Mouse (Mus musculus): ENCODE measurements around the gene Wdr92. TPM values are rescaled to one million over a fixed set of nuclear protein-coding genes. Genes with fewer than 3 reads are reported as not detected.
A peak's percentile ranks its signal among the peaks of the same experiment; 100 is the strongest.

Gene Wdr92
- polyA plus RNA-seq, 1 experiment from 2014 or later: 11.7 TPM

- Histone ChIP-seq H3K9me3 (ENCODE audit: control insufficient read depth) (no peaks in the 10 kb centered on the region), H3K27ac (ENCODE audit: low read depth, low read length) (peak overlapping the region; percentile 92; the same call in 1 of the 2 replicates), H3K4me1 (replicated peaks; ENCODE audit: control insufficient read depth, insufficient read depth, low read length) (0 out of 2 replicates have a peak, but pooled peaks cover 4% of the 10 kb centered on the region), H3K36me3 (ENCODE audit: control insufficient read depth, insufficient read depth) (no peaks in the 10 kb centered on the region), H3K4me2 (replicated peaks; ENCODE audit: low read depth) (peak overlapping the region; percentile 76), H3K4me3 (ENCODE audit: low read depth, low read length) (peak overlapping the region; percentile 96), H3K9ac (ENCODE audit: low read depth, low read length) (0 out of 2 replicates have a peak overlapping the region, but pooled peaks have one; percentile 89), H3K27me3 (replicated peaks; ENCODE audit: control insufficient read depth, insufficient read depth, low read length) (no peaks in the 10 kb centered on the region)
- 53% methylated on average over 8 of the region's 8 CpGs for WGBS
- TF ChIP-seq CTCF (IDR thresholded peaks at IDR 0.05; ENCODE audit: low read depth): no peak
- peak; percentile 61; the same call in 1 of the 2 replicates for ATAC-seq
These were observed 75.0 kb downstream of the Wdr92 start for GRCm38 (mm10) chr11:17256813-17257365.

DNA sequence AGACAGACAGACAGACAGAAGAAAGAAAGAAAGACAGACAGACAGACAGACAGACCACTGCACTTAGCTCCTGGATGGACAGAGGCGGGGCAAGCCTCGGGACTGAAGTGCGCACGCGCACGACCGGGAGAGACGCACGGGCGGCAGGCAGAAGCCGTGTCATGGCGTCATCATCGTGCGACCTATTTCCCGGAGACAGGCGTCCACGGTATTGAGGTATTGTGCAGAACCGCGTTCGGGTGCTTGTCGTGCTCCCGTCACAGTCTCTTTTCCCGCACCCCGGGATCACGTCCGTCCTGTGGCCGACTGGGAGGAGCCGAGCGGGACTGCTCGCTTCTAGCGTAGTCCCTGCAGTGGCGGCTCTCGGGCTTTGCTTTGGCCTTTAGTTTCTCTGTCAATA, 75.5 kb downstream of the Wdr92 start, which contains the start of gene C1d:
C1d (plus strand) TSS at position 137 of the 400 bp plus-strand sequence.
- no peak for TF ChIP-seq CTCF (IDR thresholded peaks at IDR 0.05; ENCODE audit: low read depth)
- H3K27ac ChIP-seq (ENCODE audit: low read depth, low read length): peak within 1 kb of the TSS; percentile 92
- peak within 1 kb of the TSS; percentile 76 for H3K4me2 ChIP-seq (replicated peaks; ENCODE audit: low read depth)
- peak; percentile 95 for ATAC-seq
- WGBS: 0% methylated on average over 33 of the region's 33 CpGs
- no peaks in the 10 kb centered on the region for H3K27me3 ChIP-seq (replicated peaks; ENCODE audit: control insufficient read depth, insufficient read depth, low read length)
- no peaks in the 10 kb centered on the region for H3K36me3 ChIP-seq (ENCODE audit: control insufficient read depth, insufficient read depth)
- peak within 1 kb of the TSS; percentile 96 for H3K4me3 ChIP-seq (ENCODE audit: low read depth, low read length)
- H3K9me3 ChIP-seq (ENCODE audit: control insufficient read depth): no peaks in the 10 kb centered on the region
- peak within 1 kb of the TSS; percentile 89 for H3K9ac ChIP-seq (ENCODE audit: low read depth, low read length)
- H3K4me1 ChIP-seq (replicated peaks; ENCODE audit: control insufficient read depth, insufficient read depth, low read length): 0 out of 2 replicates have a peak, but pooled peaks cover 4% of the 10 kb centered on the region

- H3K27ac ChIP-seq (ENCODE audit: low read depth, low read length): peak overlapping the region; percentile 92
- H3K4me1 ChIP-seq (replicated peaks; ENCODE audit: control insufficient read depth, insufficient read depth, low read length): 0 out of 2 replicates have a peak, but pooled peaks cover 4% of the 10 kb centered on the region
- peak overlapping the region; percentile 89 for H3K9ac ChIP-seq (ENCODE audit: low read depth, low read length)
- H3K9me3 ChIP-seq (ENCODE audit: control insufficient read depth): no peaks in the 10 kb centered on the region
- H3K27me3 ChIP-seq (replicated peaks; ENCODE audit: control insufficient read depth, insufficient read depth, low read length): no peaks in the 10 kb centered on the region
- WGBS: under 1% methylated on average over 17 of the region's 17 CpGs
- H3K4me2 ChIP-seq (replicated peaks; ENCODE audit: low read depth): peak overlapping the region; percentile 76
- peak; percentile 29; the same call in 1 of the 2 replicates for ATAC-seq
- TF ChIP-seq CTCF (IDR thresholded peaks at IDR 0.05; ENCODE audit: low read depth): no peak
- no peaks in the 10 kb centered on the region for H3K36me3 ChIP-seq (ENCODE audit: control insufficient read depth, insufficient read depth)
- H3K4me3 ChIP-seq (ENCODE audit: low read depth, low read length): peak overlapping the region; percentile 96
These were observed 76.0 kb downstream of the Wdr92 start for GRCm38 (mm10) chr11:17257861-17258260.

- no peaks in the 10 kb centered on the region for H3K4me1 ChIP-seq (replicated peaks; ENCODE audit: control insufficient read depth, insufficient read depth, low read length)
- no peak for TF ChIP-seq CTCF (IDR thresholded peaks at IDR 0.05; ENCODE audit: low read depth)
- H3K9ac ChIP-seq (ENCODE audit: low read depth, low read length): no peak overlapping the region
- H3K36me3 ChIP-seq (ENCODE audit: control insufficient read depth, insufficient read depth): peaks cover 11% of the 10 kb centered on the region
- no peak overlapping the region for H3K27ac ChIP-seq (ENCODE audit: low read depth, low read length)
- no peaks in the 10 kb centered on the region for H3K27me3 ChIP-seq (replicated peaks; ENCODE audit: control insufficient read depth, insufficient read depth, low read length)
- no peaks in the 10 kb centered on the region for H3K9me3 ChIP-seq (ENCODE audit: control insufficient read depth)
- no peak for ATAC-seq
- 85% methylated on average over 4 of the region's 4 CpGs for WGBS
- no peak overlapping the region for H3K4me2 ChIP-seq (replicated peaks; ENCODE audit: low read depth)
- H3K4me3 ChIP-seq (ENCODE audit: low read depth, low read length): no peak overlapping the region
These were observed 85.3 kb downstream of the Wdr92 start for GRCm38 (mm10) chr11:17267176-17267575.

- no peaks in the 10 kb centered on the region for H3K4me1 ChIP-seq (replicated peaks; ENCODE audit: control insufficient read depth, insufficient read depth, low read length)
- ATAC-seq: no peak
- no peak for TF ChIP-seq CTCF (IDR thresholded peaks at IDR 0.05; ENCODE audit: low read depth)
- H3K9me3 ChIP-seq (ENCODE audit: control insufficient read depth): no peaks in the 10 kb centered on the region
- H3K4me2 ChIP-seq (replicated peaks; ENCODE audit: low read depth): no peak overlapping the region
- H3K27ac ChIP-seq (ENCODE audit: low read depth, low read length): no peak overlapping the region
- peaks cover 11% of the 10 kb centered on the region for H3K36me3 ChIP-seq (ENCODE audit: control insufficient read depth, insufficient read depth)
- no peaks in the 10 kb centered on the region for H3K27me3 ChIP-seq (replicated peaks; ENCODE audit: control insufficient read depth, insufficient read depth, low read length)
- WGBS: 73% methylated on average over 1 of the region's 1 CpGs
- H3K4me3 ChIP-seq (ENCODE audit: low read depth, low read length): no peak overlapping the region
- no peak overlapping the region for H3K9ac ChIP-seq (ENCODE audit: low read depth, low read length)
These were observed 86.9 kb downstream of the Wdr92 start for GRCm38 (mm10) chr11:17268801-17269200.

GRCm38 (mm10) chr11:17279959-17280358, 98.1 kb downstream of the Wdr92 start:
- 13% methylated on average over 9 of the region's 9 CpGs for WGBS
- Histone ChIP-seq H3K9me3 (ENCODE audit: control insufficient read depth) (no peaks in the 10 kb centered on the region), H3K4me1 (replicated peaks; ENCODE audit: control insufficient read depth, insufficient read depth, low read length) (no peaks in the 10 kb centered on the region), H3K4me3 (ENCODE audit: low read depth, low read length) (no peak overlapping the region), H3K27me3 (replicated peaks; ENCODE audit: control insufficient read depth, insufficient read depth, low read length) (no peaks in the 10 kb centered on the region), H3K36me3 (ENCODE audit: control insufficient read depth, insufficient read depth) (no peaks in the 10 kb centered on the region), H3K4me2 (replicated peaks; ENCODE audit: low read depth) (no peak overlapping the region), H3K9ac (ENCODE audit: low read depth, low read length) (no peak overlapping the region), H3K27ac (ENCODE audit: low read depth, low read length) (no peak overlapping the region)
- peak; percentile 91 for TF ChIP-seq CTCF (IDR thresholded peaks at IDR 0.05; ENCODE audit: low read depth)
- no peak for ATAC-seq

Other genes starting within 250 kb of the Wdr92 start
- gene Fbxo48, start 230.7 kb upstream of the Wdr92 start, polyA plus RNA-seq (2015; fragmentation: Nextera tagmentation; extraction: Ambion mirVana): 0.17 and 0.25 TPM in 2 replicates
- 12.2 and 12.4 TPM in 2 replicates for gene Cnrip1, start 130.5 kb upstream of the Wdr92 start, polyA plus RNA-seq (2015; fragmentation: Nextera tagmentation; extraction: Ambion mirVana)
- gene Plek, start 129.7 kb upstream of the Wdr92 start, polyA plus RNA-seq (2015; fragmentation: Nextera tagmentation; extraction: Ambion mirVana): 1.3 and 1.4 TPM in 2 replicates
- gene Ppp3r1, start 22.8 kb upstream of the Wdr92 start, polyA plus RNA-seq (2015; fragmentation: Nextera tagmentation; extraction: Ambion mirVana): 78.6 and 87.0 TPM in 2 replicates
- 46.6 and 54.1 TPM in 2 replicates for gene Pno1, start 29.5 kb downstream of the Wdr92 start, polyA plus RNA-seq (2015; fragmentation: Nextera tagmentation; extraction: Ambion mirVana)
- 101 and 106 TPM in 2 replicates for gene C1d, start 75.5 kb downstream of the Wdr92 start, polyA plus RNA-seq (2015; fragmentation: Nextera tagmentation; extraction: Ambion mirVana)

Data from intestine, postnatal 0 days (tissue).